Mouse (Mus musculus) MEL (cell line): ENCODE measurements around the gene Fbxl8. TPM values are rescaled to one million over a fixed set of nuclear protein-coding genes. Genes with fewer than 3 reads are reported as not detected.

Experiments used
- DNase-seq: peaks from one replicate; pipeline ENCODE4 v3.0.0; 2011; ENCODE audit warnings: low read depth, low spot score
- H3K27ac ChIP-seq: 2 replicates; pipeline ENCODE4 v1.5.1; 2012; ENCODE audit warnings: low read depth, mild to moderate bottlenecking, control low read depth, low read length, moderate library complexity; ENCODE audit not compliant: control insufficient read depth
- H3K27me3 ChIP-seq, 2 experiments: fragments of 150-350 bp in 1 of 2; sonication (generic) in 1 of 2; 2 replicates each; pipeline ENCODE4 v1.6.1; 2012; ENCODE audit warnings: low read length in 2 of 2, mild to moderate bottlenecking in 2 of 2, improper control_type of control experiment in 1 of 2, moderate library complexity in 1 of 2; ENCODE audit not compliant: insufficient read depth in 2 of 2, control insufficient read depth in 1 of 2
- H3K36me3 ChIP-seq, 2 experiments: 2 replicates each; pipeline ENCODE4 v1.6.1; 2012 to 2014; ENCODE audit warnings: low read length in 2 of 2, improper control_type of control experiment in 1 of 2, inconsistent platforms in 1 of 2, mild to moderate bottlenecking in 1 of 2; ENCODE audit not compliant: insufficient read depth in 2 of 2, control insufficient read depth in 1 of 2
- H3K4me1 ChIP-seq, 2 experiments: fragments of 150-350 bp in 1 of 2; sonication (generic) in 1 of 2; 2 replicates each; pipeline ENCODE4 v1.6.1; 2012; ENCODE audit warnings: low read length in 2 of 2, improper control_type of control experiment in 1 of 2, mild to moderate bottlenecking in 1 of 2; ENCODE audit not compliant: insufficient read depth in 2 of 2, control insufficient read depth in 1 of 2
- H3K4me3 ChIP-seq, 2 experiments: fragments of 150-350 bp in 1 of 2; sonication (generic) in 1 of 2; 2 replicates each; pipeline ENCODE4 v1.5.1; 2012; ENCODE audit warnings: low read depth in 2 of 2, low read length in 2 of 2, mild to moderate bottlenecking in 2 of 2, moderate library complexity in 2 of 2, control low read depth in 1 of 2, improper control_type of control experiment in 1 of 2; ENCODE audit not compliant: control insufficient read depth in 1 of 2, insufficient read depth in 1 of 2
- H3K79me2 ChIP-seq: 2 replicates; pipeline ENCODE4 v1.6.1; 2012; ENCODE audit warnings: mild to moderate bottlenecking, low read length, moderate library complexity; ENCODE audit not compliant: control insufficient read depth, poor library complexity, insufficient read depth
- H3K9ac ChIP-seq: 2 replicates; pipeline ENCODE4 v1.6.1; 2012; ENCODE audit warnings: low read depth, mild to moderate bottlenecking, control low read depth, low read length, moderate library complexity; ENCODE audit not compliant: control insufficient read depth, poor library complexity, severe bottlenecking
- H3K9me3 ChIP-seq: fragments of 150-350 bp; sonication (generic); replicated peaks from 2 replicates; pipeline ENCODE4 v1.6.1; 2012; ENCODE audit warnings: mild to moderate bottlenecking, low read length, improper control_type of control experiment, moderate library complexity; ENCODE audit not compliant: insufficient read depth
- CHD1 ChIP-seq: IDR thresholded peaks from 2 replicates; pipeline ENCODE4 v1.6.1; 2012; ENCODE audit warnings: low read depth, mild to moderate bottlenecking, inconsistent platforms, low read length, improper control_type of control experiment
- CHD2 ChIP-seq: IDR thresholded peaks from 2 replicates; pipeline ENCODE4 v1.6.1; 2011; ENCODE audit warnings: low read length, improper control_type of control experiment
- CTCF ChIP-seq, 3 experiments: IDR thresholded peaks in 2 of 3; conservative IDR thresholded peaks in 1 of 3; 2 replicates each; pipeline ENCODE4 v1.5.1; 2011 to 2012; ENCODE audit warnings: low read length in 3 of 3, low read depth in 2 of 3, mild to moderate bottlenecking in 2 of 3, improper control_type of control experiment in 1 of 3, inconsistent platforms in 1 of 3, mixed read lengths in 1 of 3, moderate library complexity in 1 of 3; ENCODE audit not compliant: control insufficient read depth in 1 of 3, insufficient read depth in 1 of 3, poor library complexity in 1 of 3, severe bottlenecking in 1 of 3
- ELF1 ChIP-seq: IDR thresholded peaks from 2 replicates; pipeline ENCODE4 v1.6.1; 2014; ENCODE audit warnings: low read depth, mild to moderate bottlenecking, inconsistent platforms, low read length, improper control_type of control experiment, moderate library complexity
- HCFC1 ChIP-seq: IDR thresholded peaks from 2 replicates; pipeline ENCODE4 v1.6.1; 2012; ENCODE audit warnings: low read depth, mild to moderate bottlenecking, inconsistent platforms, low read length, improper control_type of control experiment, moderate library complexity
- KAT2A ChIP-seq: conservative IDR thresholded peaks from 2 replicates; pipeline ENCODE4 v1.6.1; 2012; ENCODE audit warnings: low read depth, low read length, improper control_type of control experiment, inconsistent platforms
- MAZ ChIP-seq: IDR thresholded peaks from 2 replicates; pipeline ENCODE4 v1.6.1; 2012; ENCODE audit warnings: low read depth, mild to moderate bottlenecking, inconsistent platforms, low read length, improper control_type of control experiment
- MXI1 ChIP-seq: IDR thresholded peaks from 2 replicates; pipeline ENCODE4 v1.6.1; 2011; ENCODE audit warnings: mild to moderate bottlenecking, low read depth, low read length, improper control_type of control experiment
- MYB ChIP-seq: IDR thresholded peaks from 2 replicates; pipeline ENCODE4 v1.6.1; 2011; ENCODE audit warnings: mild to moderate bottlenecking, low read depth, low read length, improper control_type of control experiment
- NRF1 ChIP-seq: IDR thresholded peaks from 2 replicates; pipeline ENCODE4 v1.6.1; 2014; ENCODE audit warnings: low read depth, mild to moderate bottlenecking, inconsistent platforms, low read length, improper control_type of control experiment, moderate library complexity; ENCODE audit not compliant: poor library complexity, insufficient read depth, severe bottlenecking
- POLR2A ChIP-seq, 2 experiments: IDR thresholded peaks; 2 replicates each; pipeline ENCODE4 v1.6.1; 2011 to 2012; ENCODE audit warnings: low read length in 2 of 2, mild to moderate bottlenecking in 2 of 2, control low read depth in 1 of 2, improper control_type of control experiment in 1 of 2, low read depth in 1 of 2, moderate library complexity in 1 of 2; ENCODE audit not compliant: control insufficient read depth in 1 of 2, insufficient read depth in 1 of 2, poor library complexity in 1 of 2
- RAD21 ChIP-seq: IDR thresholded peaks from 2 replicates; pipeline ENCODE4 v1.6.1; 2011; ENCODE audit warnings: mild to moderate bottlenecking, low read depth, low read length, improper control_type of control experiment
- SIN3A ChIP-seq: IDR thresholded peaks from 2 replicates; pipeline ENCODE4 v1.6.1; 2012; ENCODE audit warnings: low read length, improper control_type of control experiment, inconsistent platforms
- SMC3 ChIP-seq: IDR thresholded peaks from 2 replicates; pipeline ENCODE4 v1.6.1; 2011; ENCODE audit warnings: low read depth, low read length, improper control_type of control experiment
- TAL1 ChIP-seq: IDR thresholded peaks from 2 replicates; pipeline ENCODE4 v1.6.1; 2012; ENCODE audit warnings: mild to moderate bottlenecking, inconsistent platforms, low read length, moderate library complexity, mixed read lengths
- USF2 ChIP-seq, 2 experiments: IDR thresholded peaks; 2 replicates each; pipeline ENCODE4 v1.6.1; 2011 to 2012; ENCODE audit warnings: improper control_type of control experiment in 2 of 2, low read length in 2 of 2, borderline replicate concordance in 1 of 2, inconsistent platforms in 1 of 2, low read depth in 1 of 2, mild to moderate bottlenecking in 1 of 2; ENCODE audit not compliant: insufficient read depth in 1 of 2
- ZNF384 ChIP-seq: IDR thresholded peaks from 2 replicates; pipeline ENCODE4 v1.6.1; 2012; ENCODE audit warnings: low read depth, mild to moderate bottlenecking, inconsistent platforms, low read length, improper control_type of control experiment
- polyA plus RNA-seq, 2 experiments: library from polyadenylated mRNA; stranded (reverse) in 1 of 2; unstranded in 1 of 2; fragments of >175 nt in 1 of 2; fragments of >200 nt in 1 of 2; gene quantifications; 2 replicates each; pipeline versions ENCODE4 v1.2.1 to v1.2.4; 2012; ENCODE audit warnings: low replicate concordance in 2 of 2, low read depth in 1 of 2; ENCODE audit not compliant: insufficient read length in 2 of 2, insufficient read depth in 1 of 2, missing spikeins in 1 of 2
- total RNA-seq: library from RNA; depleted of rRNA; stranded (reverse); fragments of 300-350 nt; gene quantifications from 2 replicates; pipeline ENCODE4 v1.2.3, GENCODE M21; 2012

Fbxl8 gene
- total and polyA plus RNA-seq, 3 experiments = 4.1 to 7.2 TPM; not detected in 1

DNA sequence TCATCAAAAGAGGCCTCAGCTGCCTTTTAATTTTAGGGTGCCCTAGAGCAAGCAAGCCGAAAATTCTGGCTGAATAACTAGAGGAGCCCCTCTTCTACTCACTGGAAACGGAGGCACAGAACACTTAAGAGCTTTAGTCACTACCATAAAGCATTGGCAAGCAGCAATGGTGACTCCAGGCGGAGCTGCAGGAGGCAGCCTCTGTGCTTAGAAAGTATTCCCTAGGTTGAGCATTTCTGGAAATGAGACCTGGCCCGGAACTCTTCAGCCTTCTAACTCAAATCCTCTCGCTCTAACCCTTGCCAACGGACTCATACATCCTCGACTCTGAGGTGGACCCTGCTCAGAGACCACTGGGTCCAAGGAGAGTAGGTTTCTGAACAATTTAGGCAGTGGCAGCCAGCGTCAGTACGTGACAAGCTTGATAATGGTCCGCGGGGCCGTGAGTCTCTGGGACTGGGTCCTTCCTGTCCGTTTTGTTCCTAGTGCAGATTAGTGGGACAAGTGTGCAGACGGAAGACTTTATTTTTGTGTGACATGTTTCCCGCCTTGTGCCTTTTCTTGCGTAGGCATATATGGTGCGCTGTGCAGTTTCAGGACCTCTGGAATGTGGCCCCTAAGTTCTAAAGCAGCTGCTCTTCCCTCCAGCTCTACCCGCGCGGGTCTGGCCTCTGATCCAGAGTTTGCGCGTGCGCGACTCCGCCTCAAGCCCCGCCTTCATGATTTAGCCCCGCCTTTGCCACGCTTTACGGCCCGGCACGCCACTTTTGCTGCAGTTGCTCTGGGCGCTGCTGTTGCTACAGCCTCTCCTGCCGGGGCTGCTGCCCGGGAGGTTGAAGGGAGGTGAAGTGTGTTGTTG lies 39.8 kb upstream of the Fbxl8 start, which contains the start of gene D230025D16Rik (continued):
- peak; percentile 67; the same call in 1 of the 2 replicates for TF ChIP-seq ELF1
- TF ChIP-seq TAL1 = no peak
- no peak for TF ChIP-seq USF2 (IDR thresholded peaks at IDR 0.05; ENCODE audit: borderline replicate concordance in 1 of 2, insufficient read depth in 1 of 2, low read depth in 1 of 2, low read length in 2 of 2)

DNA sequence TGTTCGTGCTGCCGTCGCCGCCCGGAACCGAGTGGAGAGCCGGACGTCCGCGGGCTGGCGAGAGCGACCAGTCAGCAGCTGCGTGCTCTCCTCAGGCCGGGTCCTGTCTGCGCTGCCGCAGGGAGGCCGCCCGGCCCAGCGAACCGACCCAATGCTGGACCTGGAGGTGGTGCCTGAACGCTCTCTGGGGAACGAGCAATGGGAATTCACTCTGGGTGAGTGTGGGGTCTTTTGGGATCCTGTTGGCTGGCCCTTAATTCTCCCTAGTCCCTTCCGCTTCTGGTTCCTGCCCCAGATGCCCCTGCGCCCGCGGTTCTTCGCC lies 39.2 kb upstream of the Fbxl8 start:
- Histone ChIP-seq H3K36me3 (peaks cover 0 to 9% of the 10 kb centered on the region in 2 experiments; a peak in 2 of 4 replicates), H3K9me3 (no peaks in the 10 kb centered on the region)
- no peak for TF ChIP-seq CHD1
- TF ChIP-seq POLR2A (IDR thresholded peaks at IDR 0.05; ENCODE audit: control insufficient read depth in 1 of 2, insufficient read depth in 1 of 2, low read depth in 1 of 2, low read length in 2 of 2, poor library complexity in 1 of 2) = no peak
- no peak for TF ChIP-seq CTCF (IDR thresholded peaks at IDR 0.05 in 2 of 3, conservative IDR thresholded peaks at IDR 0.05 in 1 of 3; ENCODE audit: control insufficient read depth in 1 of 3, insufficient read depth in 1 of 3, low read depth in 2 of 3, low read length in 3 of 3, poor library complexity in 1 of 3, severe bottlenecking in 1 of 3)
- TF ChIP-seq MAZ = peak; percentile 26; the same call in 1 of the 2 replicates
- TF ChIP-seq ZNF384 = no peak
- no peak for TF ChIP-seq NRF1
- no peak for TF ChIP-seq KAT2A
- TF ChIP-seq SMC3 = no peak
- peak; percentile 8; the same call in 1 of the 2 replicates for TF ChIP-seq SIN3A
- TF ChIP-seq, all 39 proteins: peak for 2
- Histone ChIP-seq H3K4me1 (peaks cover 5 to 6% of the 10 kb centered on the region in 2 experiments; a peak in 3 of 4 replicates), H3K9ac (peak overlapping the region; percentile 86), H3K27ac (peak overlapping the region; percentile 20), H3K79me2 (peaks cover 21% of the 10 kb centered on the region), H3K27me3 (no peaks in the 10 kb centered on the region), H3K4me3 (peak overlapping the region; percentile 68 to 81)
- DNase-seq = no peak

DNA sequence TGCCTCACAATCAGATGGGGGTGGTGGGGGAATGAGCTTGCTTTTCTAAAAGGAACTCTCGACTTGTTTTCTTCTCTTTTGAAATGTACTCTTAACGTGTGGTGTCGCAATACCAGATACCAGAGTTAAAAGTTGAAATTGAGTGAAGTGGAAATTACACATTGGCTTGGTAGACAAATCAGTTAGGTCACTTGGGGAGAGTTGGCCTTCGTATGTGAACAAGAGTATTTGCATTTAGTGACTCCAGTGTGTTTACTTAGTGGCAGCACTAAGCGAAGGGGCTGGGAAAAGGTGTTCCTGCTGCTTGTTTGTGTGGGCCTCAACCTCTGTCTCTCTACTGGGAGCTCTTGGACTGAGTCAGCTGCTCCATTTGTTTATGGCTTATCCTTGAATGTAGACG lies 38.5 kb upstream of the Fbxl8 start:
- no peak overlapping the region for H3K27ac ChIP-seq
- DNase-seq = peak; percentile 53
- peaks cover 0 to 9% of the 10 kb centered on the region in 2 experiments; a peak in 2 of 4 replicates for H3K36me3 ChIP-seq
- H3K79me2 ChIP-seq = peaks cover 21% of the 10 kb centered on the region
- H3K4me3 ChIP-seq = peak overlapping the region; percentile 68 to 81
- H3K27me3 ChIP-seq = no peaks in the 10 kb centered on the region
- peak overlapping the region; percentile 86 for H3K9ac ChIP-seq
- H3K9me3 ChIP-seq = no peaks in the 10 kb centered on the region
- TF ChIP-seq MXI1 = peak; percentile 25; the same call in 1 of the 2 replicates
- TF ChIP-seq SIN3A = peak; percentile 51; the same call in 1 of the 2 replicates
- TF ChIP-seq CHD2 = no peak
- no peak for TF ChIP-seq KAT2A
- TF ChIP-seq MYB = no peak
- TF ChIP-seq HCFC1 = no peak
- TF ChIP-seq SMC3 = no peak
- TF ChIP-seq RAD21 = no peak
- TF ChIP-seq, all 39 proteins: peak for 2
- peaks cover 5 to 6% of the 10 kb centered on the region in 2 experiments; a peak in 3 of 4 replicates for H3K4me1 ChIP-seq
